Mouse (Mus musculus) ES-E14 (cell line): ENCODE data around the gene Vars.

Experiments used
- CHD2 ChIP-seq: IDR thresholded peaks from 2 replicates; pipeline ENCODE4 v1.6.1; 2014; ENCODE audit warnings: mild to moderate bottlenecking, low read depth, low read length, inconsistent platforms
- HCFC1 ChIP-seq: IDR thresholded peaks from 2 replicates; pipeline ENCODE4 v1.6.1; 2012; ENCODE audit warnings: low read length, inconsistent platforms, borderline replicate concordance; ENCODE audit not compliant: insufficient read depth
- ZC3H11A ChIP-seq: IDR thresholded peaks from 2 replicates; pipeline ENCODE4 v1.6.1; 2012; ENCODE audit warnings: low read depth, mild to moderate bottlenecking, inconsistent platforms, low read length, borderline replicate concordance
- ZNF384 ChIP-seq: IDR thresholded peaks from 2 replicates; pipeline ENCODE4 v1.6.1; 2012; ENCODE audit warnings: low read depth, low read length, inconsistent platforms

- TF ChIP-seq ZNF384 (no peak), CHD2 (no peak), ZC3H11A (no peak), HCFC1 (no peak)
Measured at GRCm38 (mm10) chr17:34959881-34960515, 40.8 kb upstream of the Vars start.
